Mouse (Mus musculus): ENCODE measurements at regions not wholly inside any gene's neighbourhood (a gene's known extent, or its start where the extent isn't known, plus 50 kb on each side); places are given as distances from the start of the nearest gene placed in this dataset.

GRCm38 (mm10) chr2:74187963-74188790, 277.1 kb upstream of the Atp5g3 start:
- no peak for DNase-seq (ENCODE audit: low read depth)

GRCm38 (mm10) chr2:74178106-74178505, 267.0 kb upstream of the Atp5g3 start:
- no peak for DNase-seq (ENCODE audit: low read depth)

- DNase-seq (ENCODE audit: low read depth), result no peak
These were observed 257.8 kb upstream of the Atp5g3 start for GRCm38 (mm10) chr2:74168776-74169570.

GRCm38 (mm10) chr2:74168307-74168706, 257.2 kb upstream of the Atp5g3 start:
- DNase-seq (ENCODE audit: low read depth), result no peak

GRCm38 (mm10) chr2:74154062-74154461, 242.9 kb upstream of the Atp5g3 start:
- no peak for DNase-seq (ENCODE audit: low read depth)

- DNase-seq (ENCODE audit: low read depth), result no peak
These were observed 242.2 kb upstream of the Atp5g3 start for GRCm38 (mm10) chr2:74153247-74153850.

GRCm38 (mm10) chr2:74152534-74153246, 241.6 kb upstream of the Atp5g3 start:
- DNase-seq (ENCODE audit: low read depth), result no peak

GRCm38 (mm10) chr2:74147193-74147592, 236.1 kb upstream of the Atp5g3 start:
- no peak for DNase-seq (ENCODE audit: low read depth)

GRCm38 (mm10) chr2:74136624-74137003, 225.5 kb upstream of the Atp5g3 start:
- DNase-seq (ENCODE audit: low read depth), result no peak

GRCm38 (mm10) chr2:74135963-74136623, 225.0 kb upstream of the Atp5g3 start:
- no peak for DNase-seq (ENCODE audit: low read depth)

GRCm38 (mm10) chr2:74130141-74130588, 219.0 kb upstream of the Atp5g3 start:
- DNase-seq (ENCODE audit: low read depth), result no peak

GRCm38 (mm10) chr2:74128782-74129538, 217.8 kb upstream of the Atp5g3 start:
- DNase-seq (ENCODE audit: low read depth), result no peak

- DNase-seq (ENCODE audit: low read depth), result no peak
These were observed 216.0 kb upstream of the Atp5g3 start for GRCm38 (mm10) chr2:74127136-74127535.

GRCm38 (mm10) chr2:74124252-74124651, 213.1 kb upstream of the Atp5g3 start:
- no peak for DNase-seq (ENCODE audit: low read depth)

GRCm38 (mm10) chr2:74123360-74124074, 212.4 kb upstream of the Atp5g3 start:
- DNase-seq (ENCODE audit: low read depth), result no peak

- DNase-seq (ENCODE audit: low read depth), result no peak
These were observed 211.8 kb upstream of the Atp5g3 start for GRCm38 (mm10) chr2:74122937-74123336.

- no peak for DNase-seq (ENCODE audit: low read depth)
These were observed 208.9 kb upstream of the Atp5g3 start for GRCm38 (mm10) chr2:74120051-74120450.

- no peak for DNase-seq (ENCODE audit: low read depth)
These were observed 208.2 kb upstream of the Atp5g3 start for GRCm38 (mm10) chr2:74119167-74119937.

- DNase-seq (ENCODE audit: low read depth), result no peak
These were observed 195.3 kb upstream of the Atp5g3 start for GRCm38 (mm10) chr2:74106472-74106871.
